Mouse (Mus musculus) thymus, postnatal 14 days (tissue): ENCODE measurements around the gene Arl3.
"Not testable (repeated sequence)": the region's sequence is repeated elsewhere in the genome, so short reads cannot be mapped to it uniquely, and the experiment has no call there.

Experiments
- DNase-seq: peaks from one replicate; pipeline ENCODE4 v3.0.0; 2021

Gene Arl3

GRCm38 (mm10) chr19:46587823-46588508 is 15.0 kb upstream of the Arl3 start:
- peak; percentile 77 for DNase-seq

GRCm38 (mm10) chr19:46575196-46575595 is 2.2 kb upstream of the Arl3 start:
- DNase-seq = no peak

- DNase-seq = no peak
Observed at GRCm38 (mm10) chr19:46573990-46574389, 992 bp upstream of the Arl3 start.

GRCm38 (mm10) chr19:46572548-46572947 is 450 bp downstream of the Arl3 start:
- no peak for DNase-seq

- DNase-seq = no peak
Observed at GRCm38 (mm10) chr19:46571878-46572244, 1.1 kb downstream of the Arl3 start.

DNA sequence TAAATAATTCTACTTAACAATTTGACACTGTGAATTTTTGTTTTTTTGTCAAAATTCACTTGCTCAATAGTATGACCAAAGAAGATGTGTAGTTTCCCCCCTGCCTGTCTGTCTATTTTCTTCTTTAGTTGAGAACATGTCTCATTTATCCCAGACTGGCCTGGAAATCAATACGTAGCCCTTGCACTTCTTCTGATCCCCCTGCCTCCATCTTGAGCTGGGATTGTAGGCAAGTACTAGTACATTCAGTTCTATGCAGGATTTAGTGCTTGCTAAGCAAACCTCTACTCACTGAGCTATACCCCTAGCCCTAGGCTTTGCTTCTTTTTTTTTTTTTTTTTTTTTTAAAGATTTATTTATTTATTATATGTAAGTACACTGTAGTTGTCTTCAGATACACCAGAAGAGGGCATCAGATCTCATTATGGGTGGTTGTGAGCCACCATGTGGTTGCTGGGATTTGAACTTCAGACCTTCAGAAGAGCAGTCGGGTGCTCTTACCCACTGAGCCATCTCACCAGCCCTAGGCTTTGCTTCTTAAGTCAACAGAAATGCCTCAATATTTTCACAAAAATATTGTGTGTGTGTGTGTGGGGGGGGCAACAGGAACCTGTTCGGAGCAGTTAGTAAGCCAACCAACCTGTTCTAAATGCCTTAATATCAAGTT is 1.7 kb downstream of the Arl3 start:
- DNase-seq = not testable (repeated sequence)

- DNase-seq = no peak
Observed at GRCm38 (mm10) chr19:46564043-46564462, 8.9 kb downstream of the Arl3 start.

GRCm38 (mm10) chr19:46563603-46564002 is 9.4 kb downstream of the Arl3 start:
- no peak for DNase-seq

GRCm38 (mm10) chr19:46562581-46563515 is 10.2 kb downstream of the Arl3 start:
- no peak for DNase-seq

DNA sequence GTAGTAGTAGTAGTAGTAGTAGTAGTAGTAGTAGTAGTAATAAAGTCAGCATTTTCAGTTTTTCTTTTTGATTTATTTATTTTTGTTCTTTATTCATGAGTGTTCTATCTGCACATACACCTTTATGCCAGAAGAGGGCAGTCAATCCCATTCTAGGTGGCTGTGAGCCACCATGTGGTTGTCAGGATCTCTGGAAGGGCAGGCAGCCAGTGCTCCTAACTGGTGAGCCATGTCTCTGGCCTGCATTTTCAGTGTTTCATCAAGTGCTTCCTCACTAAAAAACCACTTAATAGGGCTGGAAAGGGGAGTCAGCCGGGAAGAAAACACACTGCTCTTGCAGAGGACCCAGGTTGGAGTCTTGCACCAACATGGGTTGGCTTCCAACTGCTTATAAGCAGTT is 10.9 kb downstream of the Arl3 start:
- DNase-seq = peak; percentile 56

DNA sequence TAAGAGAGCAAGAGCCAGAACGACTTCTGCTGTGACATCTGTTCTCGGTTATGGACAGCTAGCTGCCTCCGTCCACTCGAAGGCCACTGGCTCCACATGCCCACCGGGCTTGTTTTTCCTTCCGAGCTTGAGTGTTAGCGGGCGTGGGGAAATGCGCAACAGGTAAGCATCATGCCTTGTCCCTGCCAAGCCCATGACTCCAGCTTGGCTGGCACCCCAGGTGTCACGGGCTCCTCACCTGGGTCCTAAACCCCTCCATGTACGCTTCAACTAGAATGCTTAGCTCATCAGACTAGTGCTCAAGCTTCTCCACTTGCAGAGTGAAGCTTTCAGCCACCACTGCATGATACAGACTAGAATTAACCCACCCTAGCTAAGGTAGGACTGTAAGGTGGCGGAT is 14.4 kb downstream of the Arl3 start:
- DNase-seq = no peak

GRCm38 (mm10) chr19:46558009-46558408 is 15.0 kb downstream of the Arl3 start:
- DNase-seq = no peak

GRCm38 (mm10) chr19:46553541-46553955 is 19.4 kb downstream of the Arl3 start:
- no peak for DNase-seq

GRCm38 (mm10) chr19:46552496-46552895 is 20.5 kb downstream of the Arl3 start:
- no peak for DNase-seq

GRCm38 (mm10) chr19:46550385-46550784 is 22.6 kb downstream of the Arl3 start:
- no peak for DNase-seq

- DNase-seq = no peak
Observed at GRCm38 (mm10) chr19:46548110-46548509, 24.9 kb downstream of the Arl3 start.

DNA sequence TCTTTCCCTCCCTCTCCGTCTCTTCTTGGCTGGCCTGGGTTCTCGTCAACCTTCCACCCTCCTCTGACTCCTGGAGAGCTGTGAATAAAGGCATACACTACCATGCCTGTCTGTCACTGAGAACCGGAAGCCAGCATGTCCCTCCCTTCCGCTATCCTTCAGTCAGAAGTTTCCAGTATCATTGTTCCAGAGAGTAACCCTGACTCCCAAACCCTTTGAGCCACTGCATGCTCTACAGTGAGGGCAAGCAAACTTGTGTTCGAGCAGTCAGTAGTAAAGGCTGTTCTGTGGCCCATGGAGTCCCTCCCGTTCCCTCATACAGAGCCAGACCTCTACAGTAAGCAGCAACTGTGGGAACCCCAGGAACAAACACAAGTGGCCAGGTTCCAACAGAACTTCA is 25.4 kb downstream of the Arl3 start:
- no peak for DNase-seq

- no peak for DNase-seq
Observed at GRCm38 (mm10) chr19:46542750-46543149, 30.2 kb downstream of the Arl3 start.

GRCm38 (mm10) chr19:46538213-46538612 is 34.8 kb downstream of the Arl3 start:
- DNase-seq = peak; percentile 35

GRCm38 (mm10) chr19:46537357-46537756 is 35.6 kb downstream of the Arl3 start:
- DNase-seq = no peak

DNA sequence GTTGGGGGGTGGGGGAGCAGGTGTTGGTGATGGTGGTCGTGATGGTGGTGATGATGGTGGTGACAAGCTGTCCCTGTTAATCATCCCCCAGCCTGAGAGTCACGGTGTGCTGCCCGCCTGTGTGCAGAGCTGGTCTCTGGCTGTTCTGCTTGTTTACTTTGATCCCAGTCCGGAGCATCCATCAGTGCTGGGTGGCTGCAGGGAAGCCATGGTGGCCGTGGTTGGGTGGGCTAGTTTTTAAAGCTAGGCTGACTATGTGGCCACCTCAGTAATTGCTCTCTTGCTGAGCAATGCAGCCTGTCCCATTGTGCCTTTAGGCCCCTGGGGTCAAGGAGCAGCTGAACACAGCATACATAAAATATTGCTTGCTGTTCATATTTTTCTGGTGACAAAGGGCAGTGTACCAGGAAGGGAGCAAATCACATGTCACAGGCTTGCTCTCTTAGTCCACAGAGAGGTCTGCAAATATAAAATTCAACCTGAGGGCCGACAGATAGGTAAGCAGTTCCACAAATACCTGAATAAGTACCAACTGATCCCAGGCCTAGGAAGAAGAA is 38.4 kb downstream of the Arl3 start:
- no peak for DNase-seq

GRCm38 (mm10) chr19:46533525-46533924 is 39.5 kb downstream of the Arl3 start:
- DNase-seq = no peak

- no peak for DNase-seq
Observed at GRCm38 (mm10) chr19:46533066-46533465, 39.9 kb downstream of the Arl3 start.
